Mouse (Mus musculus) forebrain, embryonic 15.5 days (tissue): ENCODE data around the gene Eif4b. TPM values are rescaled to one million over a fixed set of nuclear protein-coding genes. Genes with fewer than 3 reads are reported as not detected.
"Not testable (repeated sequence)": the region's sequence is repeated elsewhere in the genome, so short reads cannot be mapped to it uniquely, and the experiment has no call there.

ENCODE experiments used
- ATAC-seq: fragments of 200-750 bp; cut with Nextera tagmentation; replicated peaks from 2 replicates; pipeline ENCODE4 v1.8.0; 2017; ENCODE audit warnings: mild to moderate bottlenecking, moderate TSS enrichment, moderate library complexity
- H3K27ac ChIP-seq: fragments of 300-500 bp; sonication (generic); replicated peaks from 2 replicates; pipeline ENCODE4 v1.5.1; 2015; ENCODE audit warnings: mild to moderate bottlenecking, inconsistent platforms
- H3K27me3 ChIP-seq: fragments of 300-500 bp; sonication (generic); 2 replicates; pipeline ENCODE4 v1.6.1; 2015; ENCODE audit warnings: inconsistent platforms
- H3K36me3 ChIP-seq: fragments of 300-500 bp; sonication (generic); 2 replicates; pipeline ENCODE4 v1.6.1; 2015; ENCODE audit warnings: mild to moderate bottlenecking, inconsistent platforms
- H3K4me1 ChIP-seq: fragments of 300-500 bp; sonication (generic); 2 replicates; pipeline ENCODE4 v1.6.1; 2015; ENCODE audit warnings: inconsistent platforms
- H3K4me2 ChIP-seq: fragments of 300-500 bp; sonication (generic); replicated peaks from 2 replicates; pipeline ENCODE4 v1.6.1; 2015; ENCODE audit warnings: mild to moderate bottlenecking, inconsistent platforms
- H3K4me3 ChIP-seq: fragments of 300-500 bp; sonication (generic); 2 replicates; pipeline ENCODE4 v1.5.1; 2015; ENCODE audit warnings: mild to moderate bottlenecking, inconsistent platforms
- H3K9ac ChIP-seq: fragments of 300-500 bp; sonication (generic); replicated peaks from 2 replicates; pipeline ENCODE4 v1.6.1; 2015; ENCODE audit warnings: mild to moderate bottlenecking, inconsistent platforms
- H3K9me3 ChIP-seq: fragments of 300-500 bp; sonication (generic); 2 replicates; pipeline ENCODE4 v1.6.1; 2016; ENCODE audit warnings: inconsistent platforms
- WGBS: fragments of 180-500 bp; shearing (Covaris S2); methylation state at CpG from one replicate; pipeline ENCODE4 v1.1.7; 2015; ENCODE audit warnings: mixed read lengths; 5-methylcytosine and 5-hydroxymethylcytosine counted together
- polyA plus RNA-seq: library from polyadenylated mRNA; unstranded; fragments of >200 nt; fragmentation: Nextera tagmentation; extraction: Ambion mirVana; gene quantifications from 2 replicates; pipeline ENCODE4 v1.2.1, GENCODE M21; 2015

Eif4b gene
- polyA plus RNA-seq, 1 experiment from 2014 or later = 98.9 TPM

DNA sequence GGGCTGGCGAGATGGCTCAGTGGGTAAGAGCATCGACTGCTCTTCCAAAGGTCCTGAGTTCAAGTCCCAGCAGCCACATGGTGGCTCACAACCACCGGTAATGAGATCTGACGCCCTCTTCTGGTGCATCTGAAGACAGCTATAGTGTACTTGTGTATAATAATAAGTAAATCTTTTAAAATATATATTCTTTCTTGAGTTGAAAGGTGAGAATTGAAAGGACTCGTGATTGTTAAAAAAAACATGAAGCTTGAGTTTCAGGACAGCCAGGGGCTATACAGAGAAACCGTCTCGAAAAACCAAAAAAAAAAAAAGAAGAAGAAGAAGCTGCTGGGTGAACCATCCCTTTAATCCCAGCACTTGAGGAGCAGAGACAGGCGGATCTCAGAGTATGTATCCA is 6.4 kb downstream of the Eif4b start:
- WGBS = 79% methylated on average over 8 of the region's 8 CpGs
- H3K4me2 ChIP-seq, ATAC-seq, H3K4me3 ChIP-seq, H3K27ac ChIP-seq, H3K27me3 ChIP-seq, H3K9me3 ChIP-seq, H3K9ac ChIP-seq: not testable (repeated sequence)
- peaks cover 27% of the 10 kb centered on the region for H3K36me3 ChIP-seq
- peaks cover 15% of the 10 kb centered on the region for H3K4me1 ChIP-seq

DNA sequence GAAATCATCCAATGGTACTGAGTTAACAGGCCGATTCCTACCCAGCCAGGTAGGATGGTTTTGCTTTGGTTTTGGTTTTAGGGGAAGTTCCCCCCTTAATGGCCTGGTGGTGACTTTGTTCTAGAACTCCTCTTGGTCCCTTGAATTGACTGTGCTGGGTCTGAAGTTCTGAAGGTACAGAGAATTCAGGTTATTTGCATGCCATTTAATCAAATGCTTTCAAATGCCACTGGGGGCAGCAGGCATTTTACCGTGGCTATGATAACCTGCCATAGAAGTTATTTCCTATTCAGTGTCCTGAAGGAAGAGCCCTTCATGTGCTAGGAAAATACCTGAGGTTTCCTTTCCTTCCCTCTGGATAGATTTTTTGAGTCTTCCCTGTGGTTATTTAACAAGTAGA is 6.9 kb downstream of the Eif4b start:
- H3K27ac ChIP-seq = no peak overlapping the region
- no peak for ATAC-seq
- 67% methylated on average over 2 of the region's 2 CpGs for WGBS

DNA sequence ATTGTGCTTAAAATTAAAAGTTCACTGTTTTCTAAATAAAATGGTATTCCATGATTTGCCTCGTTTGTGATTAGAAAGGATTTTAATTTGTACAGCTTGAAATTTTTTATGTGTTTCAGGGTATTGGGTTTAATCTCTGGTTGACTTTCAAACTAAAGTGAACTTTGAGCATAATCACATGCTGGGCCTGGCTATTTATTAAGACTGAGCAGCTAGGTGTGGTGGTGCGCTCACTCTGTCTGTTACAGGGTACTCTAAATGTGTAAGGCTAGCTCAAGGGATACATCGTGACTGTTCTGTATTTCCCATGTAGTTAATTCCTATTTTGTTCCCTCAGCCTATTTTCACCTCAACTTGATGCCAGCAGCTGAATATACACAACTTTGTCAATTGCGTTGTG is 8.6 kb downstream of the Eif4b start:
- Histone ChIP-seq H3K9me3 (no peaks in the 10 kb centered on the region), H3K27me3 (no peaks in the 10 kb centered on the region), H3K36me3 (peaks cover 46% of the 10 kb centered on the region), H3K4me2 (no peak overlapping the region), H3K27ac (no peak overlapping the region), H3K9ac (no peak overlapping the region), H3K4me1 (no peaks in the 10 kb centered on the region), H3K4me3 (no peak overlapping the region)
- 93% methylated on average over 4 of the region's 4 CpGs for WGBS
- ATAC-seq = no peak

More for the DNA sequence above, 6.9 kb downstream of the Eif4b start:
- H3K9ac ChIP-seq = no peak overlapping the region
- H3K4me1 ChIP-seq = peaks cover 10% of the 10 kb centered on the region
- peaks cover 30% of the 10 kb centered on the region for H3K36me3 ChIP-seq
- H3K4me2 ChIP-seq = no peak overlapping the region
- H3K4me3 ChIP-seq = no peak overlapping the region
- no peaks in the 10 kb centered on the region for H3K27me3 ChIP-seq
- no peaks in the 10 kb centered on the region for H3K9me3 ChIP-seq

DNA sequence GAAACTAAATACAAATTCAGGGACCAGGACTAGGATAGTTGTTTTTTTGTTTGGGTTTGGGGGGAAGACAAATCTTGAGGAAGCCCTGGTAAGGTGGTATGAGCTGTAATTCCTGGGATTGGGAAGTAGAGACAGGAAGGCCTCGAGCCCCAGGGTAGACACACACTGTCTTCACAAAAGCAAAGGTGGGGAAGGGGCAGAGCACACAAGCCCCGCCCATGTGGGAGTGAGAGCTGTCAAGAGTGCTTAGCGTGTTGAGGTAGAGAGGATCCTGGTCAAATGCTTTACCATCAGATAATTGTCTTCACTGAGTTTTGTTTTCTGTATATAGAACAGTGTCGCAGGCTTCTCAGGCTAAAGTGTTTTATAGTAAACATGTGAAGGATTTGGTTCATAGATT is 9.5 kb downstream of the Eif4b start:
- H3K27me3 ChIP-seq = no peaks in the 10 kb centered on the region
- no peak overlapping the region for H3K9ac ChIP-seq
- no peak overlapping the region for H3K27ac ChIP-seq
- no peak overlapping the region for H3K4me2 ChIP-seq
- H3K4me1 ChIP-seq = no peaks in the 10 kb centered on the region
- no peak for ATAC-seq
- no peak overlapping the region for H3K4me3 ChIP-seq
- peaks cover 55% of the 10 kb centered on the region for H3K36me3 ChIP-seq
- no peaks in the 10 kb centered on the region for H3K9me3 ChIP-seq
- WGBS = 84% methylated on average over 4 of the region's 4 CpGs

DNA sequence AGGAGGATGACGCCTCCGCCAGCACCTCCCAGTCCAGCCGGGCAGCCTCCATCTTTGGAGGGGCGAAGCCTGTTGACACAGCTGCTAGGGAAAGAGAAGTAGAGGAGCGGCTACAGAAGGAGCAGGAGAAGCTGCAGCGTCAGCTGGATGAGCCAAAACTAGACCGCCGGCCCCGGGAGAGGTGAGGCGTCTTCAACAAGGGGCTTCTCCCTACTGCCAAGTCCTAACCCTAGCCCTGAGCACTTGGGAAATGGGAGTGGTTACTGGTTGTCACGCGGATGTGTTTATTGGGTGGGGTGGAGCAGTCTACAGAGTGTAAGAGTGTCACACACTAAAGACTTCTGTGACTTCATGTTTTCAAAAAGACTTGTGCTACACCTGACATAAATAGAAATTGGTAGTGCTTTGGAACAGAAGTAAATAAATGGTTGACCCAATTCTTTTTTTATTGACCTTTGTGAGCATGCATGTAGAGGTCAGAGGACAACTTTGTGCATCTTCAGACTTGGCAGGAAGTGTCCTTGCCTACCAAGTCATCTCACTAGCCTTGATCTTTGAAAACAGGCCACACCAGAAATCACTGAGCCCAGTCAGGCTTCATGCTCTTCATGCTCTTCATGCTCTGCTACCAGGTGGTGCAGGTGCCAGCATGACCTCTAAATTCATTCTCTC is 16.5 kb downstream of the Eif4b start:
- Histone ChIP-seq H3K36me3 (peaks cover 98% of the 10 kb centered on the region), H3K4me3 (no peak overlapping the region), H3K27me3 (no peaks in the 10 kb centered on the region), H3K9me3 (no peaks in the 10 kb centered on the region), H3K4me1 (no peaks in the 10 kb centered on the region), H3K9ac (no peak overlapping the region), H3K27ac (no peak overlapping the region), H3K4me2 (no peak overlapping the region)
- no peak for ATAC-seq
- 90% methylated on average over 12 of the region's 12 CpGs for WGBS

DNA sequence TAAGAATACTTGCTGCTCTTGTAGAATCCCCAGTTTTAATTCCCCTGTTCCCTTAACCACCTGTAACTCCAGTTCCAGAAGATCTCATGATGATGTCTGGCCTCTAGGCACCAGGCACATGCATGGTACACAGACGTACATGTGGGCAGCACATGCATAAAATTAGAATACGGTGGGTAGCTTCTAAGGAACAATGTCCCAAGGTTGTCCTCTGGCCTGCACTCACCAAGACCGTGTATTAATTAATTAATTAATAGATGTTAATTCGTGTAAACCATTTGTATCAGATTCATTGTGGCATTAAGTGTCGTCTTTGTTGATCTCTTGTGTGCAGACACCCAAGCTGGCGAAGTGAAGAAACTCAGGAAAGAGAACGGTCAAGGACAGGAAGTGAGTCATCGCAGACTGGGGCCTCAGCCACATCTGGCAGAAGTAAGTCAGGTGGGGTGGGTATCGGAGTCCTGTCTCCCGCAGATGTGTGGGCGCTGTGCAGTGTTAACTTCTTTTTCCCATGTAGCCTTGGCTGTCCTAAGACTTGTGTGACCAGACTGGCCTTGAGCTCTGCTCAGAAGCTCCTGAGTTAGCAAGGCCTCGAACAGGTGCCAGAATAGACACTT is 17.6 kb downstream of the Eif4b start:
- WGBS = 92% methylated on average over 12 of the region's 12 CpGs
- ATAC-seq = no peak
- Histone ChIP-seq H3K4me3 (no peak overlapping the region), H3K36me3 (peaks cover 99% of the 10 kb centered on the region), H3K9ac (no peak overlapping the region), H3K4me2 (no peak overlapping the region), H3K27me3 (no peaks in the 10 kb centered on the region), H3K9me3 (no peaks in the 10 kb centered on the region), H3K4me1 (no peaks in the 10 kb centered on the region), H3K27ac (no peak overlapping the region)

DNA sequence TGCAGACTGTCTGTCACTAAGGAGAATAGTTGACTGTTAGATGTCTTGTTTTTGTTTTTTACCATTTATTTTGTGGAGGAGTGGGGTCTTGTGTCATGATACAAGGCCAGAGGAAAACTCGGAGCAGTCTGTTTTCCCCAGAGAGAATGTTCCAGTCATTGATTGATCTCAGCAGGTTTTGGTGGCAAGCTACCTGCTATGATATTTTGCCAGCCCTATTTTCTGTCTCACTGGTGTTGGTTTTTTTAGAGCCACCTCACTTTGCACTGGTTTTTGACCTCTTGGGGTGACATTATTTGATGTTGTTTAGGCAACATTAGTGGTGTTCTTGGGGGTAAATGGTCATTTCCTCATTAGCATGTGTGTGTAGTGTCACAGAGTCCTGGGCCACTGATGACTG is 18.1 kb downstream of the Eif4b start:
- no peak overlapping the region for H3K27ac ChIP-seq

DNA sequence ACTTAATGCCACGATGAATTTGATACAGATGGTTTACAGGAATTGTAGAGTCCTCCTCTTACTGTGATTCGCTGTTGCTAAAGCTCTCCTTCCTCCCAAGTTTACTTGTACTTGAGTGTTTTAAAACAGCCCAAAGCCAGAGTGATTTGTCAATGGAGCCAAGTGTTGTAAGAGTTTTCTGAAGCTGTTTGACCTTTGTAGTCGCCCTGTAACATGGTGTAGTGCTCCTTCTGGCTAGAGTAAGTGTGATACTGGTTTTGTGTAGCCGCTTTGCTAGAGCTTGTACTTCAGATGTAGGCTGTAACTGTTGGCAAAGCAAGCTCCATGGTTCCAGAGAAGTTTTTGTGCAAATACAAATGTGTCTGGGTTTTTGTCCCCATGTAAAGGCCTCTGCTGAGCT is 18.6 kb downstream of the Eif4b start:
- Histone ChIP-seq H3K4me1 (no peaks in the 10 kb centered on the region), H3K4me3 (no peak overlapping the region), H3K4me2 (no peak overlapping the region), H3K9me3 (no peaks in the 10 kb centered on the region), H3K27me3 (no peaks in the 10 kb centered on the region), H3K36me3 (peaks cover 95% of the 10 kb centered on the region), H3K27ac (no peak overlapping the region), H3K9ac (no peak overlapping the region)
- WGBS = 94% methylated on average over 4 of the region's 4 CpGs
- ATAC-seq = no peak

More for the DNA sequence above, 18.1 kb downstream of the Eif4b start:
- no peak for ATAC-seq
- 85% methylated on average over 1 of the region's 1 CpGs for WGBS
- Histone ChIP-seq H3K36me3 (peaks cover 99% of the 10 kb centered on the region), H3K9me3 (no peaks in the 10 kb centered on the region), H3K4me3 (no peak overlapping the region), H3K27me3 (no peaks in the 10 kb centered on the region), H3K4me1 (no peaks in the 10 kb centered on the region), H3K9ac (no peak overlapping the region), H3K4me2 (no peak overlapping the region)

DNA sequence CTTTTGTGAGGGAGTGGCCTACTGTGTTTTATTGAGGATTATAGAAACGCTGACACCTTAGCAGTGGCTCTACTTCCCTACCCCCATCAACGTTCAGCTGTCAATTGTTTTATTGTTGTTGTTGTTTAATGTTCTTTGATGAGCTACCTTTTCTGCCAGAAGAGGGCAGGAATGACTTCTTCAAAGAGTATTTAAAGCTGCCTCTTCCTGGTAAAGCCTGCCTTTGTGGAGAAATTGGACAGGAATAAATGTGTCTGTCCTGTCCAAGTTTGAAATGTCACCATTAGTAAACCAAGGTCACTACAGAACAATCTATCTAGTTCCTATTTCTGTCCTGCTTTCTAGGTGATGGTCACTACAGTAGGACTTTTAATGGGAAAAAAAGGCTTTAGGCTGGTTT is 20.6 kb downstream of the Eif4b start:
- Histone ChIP-seq H3K4me2 (no peak overlapping the region), H3K27ac (no peak overlapping the region), H3K4me3 (no peak overlapping the region), H3K4me1 (no peaks in the 10 kb centered on the region), H3K36me3 (peaks cover 90% of the 10 kb centered on the region), H3K27me3 (no peaks in the 10 kb centered on the region), H3K9ac (no peak overlapping the region), H3K9me3 (no peaks in the 10 kb centered on the region)
- no peak for ATAC-seq
- 53% methylated on average over 2 of the region's 2 CpGs for WGBS

DNA sequence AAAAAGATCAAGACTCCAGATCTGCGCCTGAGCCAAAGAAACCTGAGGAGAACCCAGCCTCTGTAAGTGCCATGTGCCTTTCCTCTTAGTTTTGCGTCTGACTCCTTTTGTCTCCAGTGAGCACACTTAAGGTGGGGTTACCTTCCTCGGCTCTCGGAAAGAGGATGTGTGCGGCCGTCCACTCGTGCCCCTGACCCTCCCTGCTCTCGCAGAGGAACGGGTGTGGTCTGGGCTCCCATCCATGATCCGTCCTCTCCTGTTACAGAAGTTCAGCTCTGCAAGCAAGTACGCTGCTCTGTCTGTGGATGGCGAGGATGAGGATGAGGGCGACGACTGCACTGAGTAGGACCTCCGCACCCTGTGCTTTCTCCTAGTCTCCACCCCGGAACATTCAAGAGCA is 21.4 kb downstream of the Eif4b start:
- 91% methylated on average over 16 of the region's 16 CpGs for WGBS
- no peak for ATAC-seq
- Histone ChIP-seq H3K4me2 (no peak overlapping the region), H3K4me3 (no peak overlapping the region), H3K4me1 (peaks cover 4% of the 10 kb centered on the region), H3K27me3 (no peaks in the 10 kb centered on the region), H3K9me3 (no peaks in the 10 kb centered on the region), H3K27ac (no peak overlapping the region), H3K36me3 (peaks cover 82% of the 10 kb centered on the region), H3K9ac (no peak overlapping the region)

DNA sequence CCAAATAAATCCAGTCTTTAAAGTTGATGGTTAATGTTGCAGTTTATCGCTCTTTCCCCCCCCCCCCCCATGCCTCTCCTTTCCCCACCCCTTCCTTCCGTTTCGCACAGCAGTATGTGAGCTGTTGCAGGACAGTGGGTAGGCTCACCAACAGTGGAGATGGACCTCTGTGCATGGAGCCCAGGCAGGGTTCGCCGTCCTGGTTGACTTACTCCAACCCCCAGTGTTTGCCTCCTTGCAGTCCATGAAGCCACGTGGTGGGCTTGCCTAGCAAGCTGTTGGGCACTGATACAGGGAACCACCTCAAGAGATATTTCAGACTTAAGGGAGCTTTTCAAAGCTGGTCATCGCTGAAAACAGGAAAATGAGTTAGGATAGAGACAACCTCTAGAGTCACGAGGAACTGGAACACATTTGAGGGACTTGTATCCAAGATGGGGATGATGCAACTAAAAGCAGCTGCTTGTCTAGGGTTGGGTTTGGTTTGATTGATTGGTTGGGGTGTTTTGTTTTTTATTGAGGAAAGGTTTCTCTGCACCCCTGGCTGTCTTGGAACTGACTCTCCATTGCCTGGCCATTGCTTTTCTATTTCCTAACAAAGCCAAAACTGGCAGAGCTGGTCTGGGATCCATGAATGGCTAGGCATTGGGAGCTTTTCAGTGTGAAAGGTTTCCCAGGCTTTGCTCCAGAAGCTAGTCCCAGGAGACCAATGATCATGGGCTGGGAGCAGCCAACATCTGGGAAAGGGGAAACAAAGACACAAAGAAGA is 23.8 kb downstream of the Eif4b start:
- peaks cover 26% of the 10 kb centered on the region for H3K4me1 ChIP-seq
- no peaks in the 10 kb centered on the region; the same call in 1 of the 2 replicates for H3K27me3 ChIP-seq
- 86% methylated on average over 8 of the region's 8 CpGs for WGBS
- no peak for ATAC-seq
- H3K4me2 ChIP-seq = no peak overlapping the region
- H3K4me3 ChIP-seq = no peak overlapping the region
- no peaks in the 10 kb centered on the region for H3K9me3 ChIP-seq
- no peak overlapping the region for H3K9ac ChIP-seq
- H3K36me3 ChIP-seq = peaks cover 59% of the 10 kb centered on the region
- no peak overlapping the region for H3K27ac ChIP-seq

DNA sequence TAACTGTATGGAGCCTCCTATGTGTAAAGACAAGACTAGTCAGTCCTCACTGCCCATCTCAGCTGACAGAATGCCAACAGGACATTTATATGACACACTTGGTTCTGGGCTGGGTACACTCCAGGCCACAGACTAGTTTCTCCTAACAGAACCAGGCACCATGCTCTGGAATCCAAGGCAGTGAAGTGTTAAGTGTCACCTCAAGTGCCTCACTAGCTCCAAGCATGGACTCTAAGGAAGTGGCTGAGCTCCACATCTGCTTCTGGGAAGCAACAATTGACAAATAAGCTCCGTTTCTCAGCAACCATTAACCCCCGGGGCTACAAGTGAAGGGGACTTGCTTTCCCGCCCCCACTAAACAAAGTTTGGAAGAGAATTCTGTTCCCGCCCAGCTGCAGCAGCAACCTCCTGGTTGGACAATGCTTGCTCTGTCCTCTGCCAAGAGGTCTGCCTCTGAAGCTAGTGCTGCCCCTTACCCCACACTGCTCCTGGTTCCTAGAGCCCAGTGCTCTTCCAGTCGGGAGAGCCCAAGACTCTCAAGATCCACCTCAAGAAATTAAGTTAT is 24.5 kb downstream of the Eif4b start:
- Histone ChIP-seq H3K36me3 (peaks cover 51% of the 10 kb centered on the region), H3K4me1 (peaks cover 26% of the 10 kb centered on the region), H3K9me3 (no peaks in the 10 kb centered on the region), H3K27me3 (no peaks in the 10 kb centered on the region; the same call in 1 of the 2 replicates), H3K9ac (no peak overlapping the region), H3K4me3 (no peak overlapping the region), H3K4me2 (no peak overlapping the region), H3K27ac (no peak overlapping the region)
- no peak for ATAC-seq
- WGBS = 23% methylated on average over 5 of the region's 5 CpGs
